Mouse (Mus musculus) heart, adult 8-10 months (tissue): ENCODE measurements around the gene Fam131a. TPM values are rescaled to one million over a fixed set of nuclear protein-coding genes. Genes with fewer than 3 reads are reported as not detected.
A peak's percentile ranks its signal among the peaks of the same experiment; 100 is the strongest.

Source experiments
- DNase-seq: peaks from one replicate; pipeline ENCODE4 v3.0.0; 2022; ENCODE audit warnings: low spot score
- total RNA-seq, 4 experiments: library from RNA; stranded (reverse); gene quantifications; 2 replicates each; pipeline ENCODE4 v1.2.4; 2022

The Fam131a gene
- total RNA-seq, 4 experiments from 2014 or later, result 26.2 to 47.4 (median 33.0) TPM

DNA sequence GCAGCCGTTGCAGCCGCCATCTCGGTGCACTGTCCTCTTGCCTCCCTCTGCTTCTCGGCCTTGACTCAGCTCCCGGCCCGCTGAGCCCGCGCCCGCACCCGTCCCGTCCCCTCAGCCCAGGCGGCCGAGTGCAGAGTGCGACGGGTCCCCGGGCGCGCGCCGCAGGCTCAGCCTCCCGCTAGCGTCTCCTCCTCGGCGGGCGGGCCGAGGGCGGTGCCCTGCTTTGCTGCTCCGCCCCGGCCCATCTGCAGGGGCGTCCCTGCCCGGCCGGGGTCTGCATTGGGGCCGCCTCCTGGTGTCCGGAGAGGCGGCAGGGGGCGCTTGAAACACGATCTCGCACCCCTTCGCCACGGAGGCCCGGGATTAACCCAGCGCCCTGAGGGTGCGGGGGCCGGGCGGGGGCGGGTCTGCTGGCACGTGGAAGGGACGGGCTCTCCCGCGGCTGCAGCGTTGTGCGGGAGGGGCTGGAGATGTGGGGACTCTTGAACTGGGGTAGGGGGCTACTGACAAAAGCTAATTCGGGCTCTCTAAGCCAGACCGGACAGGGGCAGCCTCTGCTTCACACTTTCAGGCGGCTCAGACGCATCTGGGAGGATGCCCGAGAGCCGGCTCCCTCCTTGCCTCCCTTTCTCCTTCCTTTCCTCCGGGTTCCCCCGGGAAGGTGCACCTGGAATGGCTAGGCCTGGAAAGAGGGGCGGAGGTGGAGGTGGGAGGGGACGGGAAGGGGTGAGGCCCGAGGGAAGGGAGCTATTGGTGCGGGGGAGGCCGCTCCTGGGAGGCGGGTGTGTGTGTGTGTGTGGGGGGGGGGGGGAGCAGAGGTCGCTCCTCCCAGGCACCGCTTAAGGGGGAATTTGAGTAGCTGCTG lies 23.2 kb downstream of the Fam131a start:
- peak; percentile 67 for DNase-seq

DNA sequence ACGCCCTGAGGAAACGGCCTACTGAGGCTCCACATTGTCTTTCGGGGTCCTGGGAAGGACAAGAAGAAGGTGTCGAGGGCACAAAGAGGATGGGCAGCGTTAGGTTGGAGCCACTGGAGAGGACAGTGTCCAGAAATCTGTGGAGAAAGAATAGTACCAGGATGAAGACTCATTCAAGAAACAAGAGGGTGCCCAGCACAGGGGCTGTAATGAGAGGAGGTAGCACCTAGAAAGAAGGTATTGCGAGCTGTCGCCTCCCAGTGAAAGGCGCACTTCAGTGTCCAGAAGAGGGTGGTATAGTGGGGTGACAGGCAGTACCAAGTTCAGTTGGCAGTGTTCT lies 23.8 kb downstream of the Fam131a start:
- no peak for DNase-seq

- peak; percentile 98 for DNase-seq
These were observed 24.3 kb downstream of the Fam131a start, which contains the start of the genes Polr2h and Clcn2 for GRCm38 (mm10) chr16:20717181-20717977. Gene Polr2h (plus strand): TSS chr16:20717665. Gene Clcn2 (minus strand): TSS chr16:20717746.

DNA sequence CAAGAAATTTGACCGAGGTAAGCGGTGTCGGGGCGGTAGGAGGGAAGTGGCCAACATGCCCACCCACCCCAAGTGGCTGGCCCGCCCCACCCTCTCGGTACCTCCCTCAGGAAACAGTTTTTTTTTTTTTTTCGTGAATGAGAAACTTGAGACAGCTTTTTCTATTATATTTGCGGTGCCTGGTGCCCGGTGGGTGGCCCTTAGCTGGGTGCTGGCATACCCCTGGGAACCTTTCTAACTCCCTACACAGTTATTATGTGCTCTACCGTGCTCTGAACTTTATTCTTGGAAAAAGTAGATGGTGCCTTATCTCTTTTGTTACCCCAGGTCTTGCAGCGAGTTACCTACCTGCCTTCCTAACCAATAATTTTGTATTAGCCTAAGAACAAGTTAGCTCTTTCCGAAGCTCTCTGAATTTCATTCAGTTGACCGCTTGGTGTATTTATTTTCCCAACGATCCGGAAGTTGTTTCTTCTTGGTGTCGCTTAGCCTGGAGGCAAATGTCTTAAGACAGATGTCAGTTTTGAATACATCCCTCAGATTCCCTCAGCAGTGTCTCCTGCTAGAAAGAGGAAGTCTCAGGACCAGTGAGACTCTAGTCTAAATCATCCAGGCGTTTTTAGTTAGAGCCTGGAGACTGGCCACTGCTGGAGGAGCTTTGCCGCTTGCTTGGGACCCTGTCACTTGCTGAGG lies 25.1 kb downstream of the Fam131a start:
- no peak for DNase-seq

DNA sequence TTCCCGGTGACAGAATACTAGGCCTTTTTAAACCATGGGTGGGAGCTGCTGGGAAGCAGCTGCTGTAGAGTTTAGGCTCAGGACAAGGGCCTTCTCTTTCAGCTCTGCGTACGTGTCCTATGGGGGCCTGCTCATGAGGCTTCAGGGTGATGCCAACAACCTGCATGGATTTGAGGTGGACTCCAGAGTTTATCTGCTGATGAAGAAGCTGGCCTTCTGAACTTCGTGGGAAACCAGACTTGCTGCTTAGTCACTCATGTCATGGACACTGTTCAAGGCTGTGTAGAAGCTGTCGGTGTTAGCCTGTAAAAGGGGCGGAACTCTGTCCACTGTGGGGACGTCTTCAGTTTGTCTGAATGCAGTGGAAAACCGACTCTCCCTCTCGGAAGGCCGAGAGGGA lies 28.8 kb downstream of the Fam131a start:
- DNase-seq, result no peak

DNA sequence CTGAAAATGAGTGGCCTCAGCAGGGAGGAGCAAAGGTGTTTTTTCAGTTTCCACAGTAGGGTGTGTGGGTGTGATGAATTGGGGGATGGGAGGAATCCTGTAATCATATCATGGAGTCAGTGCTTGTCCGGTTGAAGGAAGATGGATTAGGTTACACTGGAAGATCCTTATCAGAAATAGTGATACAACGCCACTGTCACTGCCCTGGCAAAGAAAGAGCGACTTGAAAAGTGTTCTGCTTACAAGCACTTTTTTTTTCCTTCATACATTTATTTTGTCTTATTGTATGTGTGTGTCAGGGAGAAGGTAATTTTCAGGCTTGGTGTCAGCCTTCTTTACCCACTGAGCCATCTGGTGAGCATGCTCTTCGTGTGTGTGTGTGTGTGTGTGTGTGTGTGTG lies 29.7 kb downstream of the Fam131a start:
- DNase-seq, result no peak

- DNase-seq, result no peak
These were observed 30.2 kb downstream of the Fam131a start for GRCm38 (mm10) chr16:20723247-20723646.

- peak; percentile 44 for DNase-seq
These were observed 31.3 kb downstream of the Fam131a start for GRCm38 (mm10) chr16:20724338-20724748.

GRCm38 (mm10) chr16:20725321-20725720 lies 32.3 kb downstream of the Fam131a start:
- DNase-seq, result no peak

- DNase-seq, result no peak
These were observed 32.7 kb downstream of the Fam131a start for GRCm38 (mm10) chr16:20725750-20726149.

DNA sequence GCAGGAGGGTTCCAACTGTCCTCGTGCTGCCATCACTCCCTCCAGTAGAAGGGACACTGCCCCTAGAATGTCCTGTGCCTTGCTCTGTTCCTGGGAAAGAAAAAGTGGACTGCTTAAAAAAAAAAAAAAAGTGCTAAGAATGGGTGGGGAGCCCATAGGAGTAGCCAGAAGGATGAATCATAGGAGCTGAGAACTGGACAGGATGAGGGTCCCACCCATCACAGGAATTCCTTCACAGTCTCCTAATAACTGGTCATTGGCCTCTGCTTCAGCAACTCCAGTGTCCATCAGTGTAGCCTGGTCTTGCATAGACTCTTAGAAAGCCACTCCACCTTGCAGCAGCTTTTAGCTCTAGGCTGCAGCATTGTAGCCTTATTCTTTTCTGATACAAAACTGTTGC lies 33.3 kb downstream of the Fam131a start:
- no peak for DNase-seq

DNA sequence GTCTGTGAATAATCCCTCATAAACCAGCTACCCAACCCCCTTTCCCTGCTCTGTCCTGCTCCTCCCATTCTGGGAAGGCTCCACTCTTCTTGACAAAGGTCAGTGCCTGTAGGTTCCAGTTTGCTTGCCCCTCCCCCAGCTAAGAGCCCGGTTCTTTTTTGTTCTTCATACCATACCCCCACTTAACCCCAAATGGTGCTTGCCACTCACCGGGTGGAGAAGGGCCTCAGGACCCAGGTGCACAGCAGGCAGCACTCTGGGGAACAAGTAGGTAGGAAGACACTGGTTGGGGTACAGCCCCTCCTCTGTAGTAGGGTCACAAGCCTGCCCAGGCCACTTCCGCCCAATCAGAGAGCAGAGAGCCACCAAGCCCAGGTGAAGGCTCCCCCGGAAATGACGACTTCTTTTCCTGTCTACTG lies 37.3 kb downstream of the Fam131a start:
- no peak for DNase-seq

DNA sequence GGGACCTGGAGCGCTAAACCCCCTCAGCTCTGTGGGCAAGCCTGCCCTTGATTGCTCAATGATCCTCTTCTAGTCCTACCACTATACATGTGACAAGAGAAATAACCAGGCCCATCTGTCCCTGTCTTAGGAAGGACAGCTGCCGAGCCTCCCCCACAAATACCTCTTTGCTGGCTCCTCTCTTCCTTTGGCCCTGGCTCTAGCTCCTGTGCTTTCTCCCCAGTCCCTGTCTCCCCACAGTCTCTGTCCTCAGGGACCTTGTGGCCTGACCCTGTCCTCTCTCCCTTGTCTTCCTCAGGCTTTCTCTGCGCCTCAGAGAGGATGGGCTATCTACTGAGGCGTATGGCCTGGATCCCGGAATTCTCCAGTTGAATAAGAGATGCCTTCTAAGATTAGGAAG lies 38.6 kb downstream of the Fam131a start:
- no peak for DNase-seq

- no peak for DNase-seq
These were observed 39.3 kb downstream of the Fam131a start for GRCm38 (mm10) chr16:20732251-20732924.

GRCm38 (mm10) chr16:20732925-20733730 lies 40.1 kb downstream of the Fam131a start, which contains the start of gene Chrd:
Gene Chrd (plus strand): TSS chr16:20733127.
- DNase-seq, result no peak

- DNase-seq, result no peak
These were observed 41.0 kb downstream of the Fam131a start, which contains the start of gene Thpo for GRCm38 (mm10) chr16:20733731-20734730. Gene Thpo (minus strand): TSS chr16:20734511.

DNA sequence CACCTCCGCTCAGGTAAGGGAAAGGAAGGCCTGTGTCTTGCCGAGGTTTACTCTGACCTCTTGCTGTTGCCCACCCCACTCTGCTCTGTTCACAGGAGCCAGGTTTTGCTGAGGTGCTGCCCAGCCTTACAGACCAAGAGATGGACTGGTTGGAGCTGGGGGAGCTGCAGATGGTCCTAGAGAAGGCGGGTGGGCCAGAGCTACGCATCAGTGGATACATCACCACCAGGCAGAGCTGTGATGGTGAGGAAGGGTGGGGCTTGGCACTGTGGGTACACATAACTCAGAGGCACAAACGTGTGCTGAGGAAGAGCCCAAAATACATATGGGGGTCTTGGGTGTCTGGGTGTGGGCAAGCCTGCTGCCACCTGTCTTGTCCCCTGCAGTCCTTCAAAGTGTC lies 42.6 kb downstream of the Fam131a start:
- no peak for DNase-seq

DNA sequence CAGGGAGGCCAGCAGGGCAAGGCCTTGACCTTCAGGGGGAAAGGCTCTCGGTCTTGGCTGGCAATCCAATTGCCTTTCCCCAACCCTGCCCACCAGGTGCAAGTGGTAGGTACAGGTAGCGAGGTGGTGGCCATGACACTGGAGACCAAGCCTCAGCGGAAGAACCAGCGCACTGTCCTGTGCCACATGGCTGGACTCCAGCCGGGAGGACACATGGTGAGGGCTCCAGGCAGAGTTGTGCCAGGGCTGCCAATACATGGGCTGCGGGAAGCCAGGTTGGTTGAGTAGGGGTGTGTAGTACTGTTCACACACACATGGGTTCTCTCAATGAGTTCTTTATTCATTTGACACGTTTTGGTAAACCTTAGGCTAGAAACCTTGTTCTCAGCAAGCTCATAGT lies 43.1 kb downstream of the Fam131a start:
- DNase-seq, result no peak

GRCm38 (mm10) chr16:20736823-20737222 lies 43.8 kb downstream of the Fam131a start:
- no peak for DNase-seq
